9 mouse cellular contexts compared by ENCODE assay signal in genomic region chr1:24107971-24108773, GRCm38 (mm10). TPM values are rescaled to one million over a fixed set of nuclear protein-coding genes. Genes with fewer than 3 reads are reported as not detected.
DNase-seq lines count a peak whose midpoint lies in the region; ATAC-seq lines count a peak whose summit lies in the region.
"Had no signal": no experiment of that assay in that cellular context is flagged by ENCODE, and none has a peak within 500 bp of the region (broad histone marks: within the 10 kb centered on the region; RNA-seq: fewer than 3 reads in every experiment).

No protein-coding gene starts in this region.

- H3K9ac ChIP-seq in neural tube, embryonic 13.5 days = no peak overlapping the region
- no peak overlapping the region for H3K9ac ChIP-seq in liver, embryonic 13.5 days

- H3K27me3 ChIP-seq in neural tube, embryonic 13.5 days = no peaks in the 10 kb centered on the region
- no peaks in the 10 kb centered on the region for H3K27me3 ChIP-seq in liver, embryonic 13.5 days

- H3K4me2 ChIP-seq in neural tube, embryonic 13.5 days = no peak overlapping the region
- H3K4me2 ChIP-seq in liver, embryonic 13.5 days = peak overlapping the region; percentile 38; the same call in 1 of the 2 replicates

- WGBS in neural tube, embryonic 13.5 days = 53% methylated on average over 10 of the region's 10 CpGs
- 45% methylated on average over 10 of the region's 10 CpGs for WGBS in liver, embryonic 13.5 days (ENCODE audit: insufficient replicate concordance)

- no peaks in the 10 kb centered on the region for H3K9me3 ChIP-seq in neural tube, embryonic 13.5 days
- H3K9me3 ChIP-seq in liver, embryonic 13.5 days (replicated peaks) = no peaks in the 10 kb centered on the region

- H3K27ac ChIP-seq in neural tube, embryonic 13.5 days (replicated peaks) = peak overlapping the region; percentile 61
- no peak overlapping the region for H3K27ac ChIP-seq in liver, embryonic 13.5 days

- no peak overlapping the region for H3K4me3 ChIP-seq in neural tube, embryonic 13.5 days
- no peak overlapping the region for H3K4me3 ChIP-seq in liver, embryonic 13.5 days (replicated peaks)

- no peak for ATAC-seq in neural tube, embryonic 13.5 days (ENCODE audit: low read depth)
- no peak for ATAC-seq in liver, embryonic 13.5 days (ENCODE audit: low read depth)

- peak; percentile 19 for DNase-seq in adrenal gland, adult 2 months
- no peak for DNase-seq in adrenal gland, adult 18-20 months (ENCODE audit: low spot score in 2 of 2)
- DNase-seq in neural tube, embryonic 10.5 days (ENCODE audit: extremely low spot score, low spot score) = no peak
- DNase-seq in liver, embryonic 13.5 days = no peak
- DNase-seq in gastrocnemius, postnatal 36 days = no peak
- DNase-seq in cerebellum, adult 9-11 months = no peak
- DNase-seq in gastrocnemius, adult 8-10 months (ENCODE audit: low spot score in 2 of 2) = no peak
- DNase-seq: layer of hippocampus, postnatal 36 days had no signal

- H3K36me3 ChIP-seq in neural tube, embryonic 13.5 days = no peaks in the 10 kb centered on the region
- no peaks in the 10 kb centered on the region for H3K36me3 ChIP-seq in liver, embryonic 13.5 days

- intact Hi-C loops in gastrocnemius, postnatal 36 days (cut with DNase I) = no loop called here

- peaks cover 9% of the 10 kb centered on the region; the same call in 1 of the 2 replicates for H3K4me1 ChIP-seq in neural tube, embryonic 13.5 days (replicated peaks)
- no peaks in the 10 kb centered on the region for H3K4me1 ChIP-seq in liver, embryonic 13.5 days (replicated peaks)

RNA-seq across cellular contexts. Expression of gene Fam135a, which starts 8.0 kb away (rescaled TPM):
- 10 to 100 TPM; 15.2 to 18.6 TPM for total RNA-seq in adrenal gland, adult 2 months (2021)
- 2.9 TPM in 2 replicates for polyA plus RNA-seq in adrenal gland, adult 2 months (2012; rRNA removed)
- 10 to 100 TPM; 11.6 to 12.9 TPM for total RNA-seq in adrenal gland, adult 18-20 months (2021)
- polyA plus RNA-seq in neural tube, embryonic 13.5 days (2015; fragmentation: Nextera tagmentation; extraction: Ambion mirVana) = 39.3 and 39.5 TPM in 2 replicates
- polyA plus RNA-seq in liver, embryonic 13.5 days (2015; fragmentation: Nextera tagmentation; extraction: Ambion mirVana) = 4.2 and 5.2 TPM in 2 replicates
- 10 to 100 TPM; 15.3 to 17.8 TPM for total RNA-seq in gastrocnemius, postnatal 36 days (2021)
- 10 to 100 TPM; 17.1 to 22.7 (median 19.2) TPM for total RNA-seq in gastrocnemius, adult 8-10 months (2022)
